Mouse (Mus musculus) naive thymus-derived CD4-positive, alpha-beta T cell, adult 5 months (primary cell): ENCODE results near the gene Slc26a9. TPM values are rescaled to one million over a fixed set of nuclear protein-coding genes. Genes with fewer than 3 reads are reported as not detected.

Source experiments
- polyA plus RNA-seq: library from polyadenylated mRNA; unstranded; fragments of 100-300 nt; shearing (Covaris generic); gene quantifications from one replicate; pipeline ENCODE4 v1.2.1, GENCODE M21; 2017

Slc26a9 gene
- not detected for polyA plus RNA-seq

GRCm38 (mm10) chr1:131743868-131744464 lies at the start of gene Slc26a9:
Slc26a9 (plus strand) TSS chr1:131744022.

GRCm38 (mm10) chr1:131797202-131797909 lies 53.5 kb downstream of the Slc26a9 start, which contains the start of gene Pm20d1:
Pm20d1 (plus strand) TSS chr1:131797381.

Other genes with a start within 250 kb of the Slc26a9 start
- 59.9 TPM for gene Srgap2, start 216.7 kb upstream of the Slc26a9 start, polyA plus RNA-seq
- gene Fam72a, start 216.1 kb upstream of the Slc26a9 start, polyA plus RNA-seq: 1.2 TPM
- not detected for gene Avpr1b, start 144.8 kb upstream of the Slc26a9 start, polyA plus RNA-seq
- 394 TPM for gene Ctse, start 105.7 kb upstream of the Slc26a9 start, polyA plus RNA-seq
- 0.81 TPM for gene Rab7b, start 55.3 kb upstream of the Slc26a9 start, polyA plus RNA-seq
- gene Pm20d1, start 53.4 kb downstream of the Slc26a9 start, polyA plus RNA-seq: 0.05 TPM
- 27.5 TPM for gene Slc41a1, start 83.5 kb downstream of the Slc26a9 start, polyA plus RNA-seq
- gene Rab29, start 123.2 kb downstream of the Slc26a9 start, polyA plus RNA-seq: 19.5 TPM
- gene Nucks1, start 166.5 kb downstream of the Slc26a9 start, polyA plus RNA-seq: 56.9 TPM
- not detected for gene Slc45a3, start 218.9 kb downstream of the Slc26a9 start, polyA plus RNA-seq